Mouse (Mus musculus): ENCODE results near the gene Nfatc2ip.

The Nfatc2ip gene

DNA sequence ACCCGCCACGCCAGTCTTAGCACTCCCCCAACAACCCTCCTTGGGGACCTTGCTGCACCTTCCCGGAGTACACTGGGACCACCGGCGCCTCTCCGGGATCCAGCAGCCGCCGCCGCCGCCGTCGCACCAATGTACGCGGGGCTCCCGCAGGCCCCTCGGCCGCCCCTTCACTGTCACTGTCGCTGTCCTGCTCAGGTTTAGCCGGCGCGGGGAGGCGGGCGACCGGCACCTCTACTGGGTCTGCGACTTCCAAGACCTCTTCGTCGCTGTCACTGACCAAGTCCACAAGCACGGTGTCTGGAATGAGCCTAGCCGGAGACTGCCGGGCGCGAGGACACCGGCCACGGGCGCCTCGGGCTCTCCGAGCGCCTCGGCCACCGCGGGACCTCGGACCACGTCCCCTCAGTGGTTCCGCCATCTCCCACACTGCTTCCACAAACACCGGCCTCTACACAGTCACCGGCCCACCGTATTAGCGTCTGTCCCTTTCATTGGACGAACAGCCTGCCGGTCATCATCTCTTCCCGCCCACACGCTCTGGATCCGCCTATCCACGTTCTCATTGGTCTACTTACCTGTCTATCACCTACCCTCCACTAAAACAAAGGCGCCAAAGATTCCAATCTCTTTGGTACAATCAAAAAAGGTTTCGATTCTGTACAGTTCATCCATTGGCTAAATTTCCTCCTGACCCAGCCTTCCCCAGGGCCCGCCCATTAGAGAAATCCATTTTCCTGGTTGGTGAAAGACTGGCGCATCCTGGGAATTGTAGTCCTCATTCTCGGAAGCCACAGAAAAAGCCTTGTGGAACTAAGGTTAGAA is at the start of gene Nfatc2ip:
Nfatc2ip (minus strand) TSS at position 440 of the 822 bp plus-strand sequence.
- in situ Hi-C loops (cut with MboI; ENCODE audit: low pct_unique_long_range_greater_than_20kb in 1 of 2, low sequenced_read_pairs in 2 of 2, unreplicated experiment in 1 of 2), result no loop called here

DNA sequence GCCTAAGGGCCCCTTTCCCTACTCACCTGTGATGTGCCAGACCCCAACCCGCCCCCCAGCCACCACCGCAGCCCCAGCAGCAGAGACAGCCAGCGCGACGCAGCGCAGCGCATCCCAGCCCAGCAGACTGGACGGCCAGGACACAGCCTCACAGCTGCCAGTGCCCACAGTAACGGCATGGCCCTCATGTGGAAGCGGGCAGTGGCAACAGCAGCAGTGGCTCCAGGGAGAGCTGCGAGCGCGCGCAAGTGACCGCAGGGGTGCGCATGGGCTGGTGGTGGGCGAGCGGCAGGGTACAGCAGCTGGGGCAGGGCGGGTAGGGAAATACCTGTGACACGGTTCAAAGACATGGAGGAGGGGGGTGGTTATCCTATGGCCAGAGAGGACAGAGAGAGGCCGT is 49.7 kb upstream of the Nfatc2ip start:
- in situ Hi-C loops (cut with MboI; ENCODE audit: low pct_unique_long_range_greater_than_20kb in 1 of 2, low sequenced_read_pairs in 2 of 2, unreplicated experiment in 1 of 2), result no loop called here

DNA sequence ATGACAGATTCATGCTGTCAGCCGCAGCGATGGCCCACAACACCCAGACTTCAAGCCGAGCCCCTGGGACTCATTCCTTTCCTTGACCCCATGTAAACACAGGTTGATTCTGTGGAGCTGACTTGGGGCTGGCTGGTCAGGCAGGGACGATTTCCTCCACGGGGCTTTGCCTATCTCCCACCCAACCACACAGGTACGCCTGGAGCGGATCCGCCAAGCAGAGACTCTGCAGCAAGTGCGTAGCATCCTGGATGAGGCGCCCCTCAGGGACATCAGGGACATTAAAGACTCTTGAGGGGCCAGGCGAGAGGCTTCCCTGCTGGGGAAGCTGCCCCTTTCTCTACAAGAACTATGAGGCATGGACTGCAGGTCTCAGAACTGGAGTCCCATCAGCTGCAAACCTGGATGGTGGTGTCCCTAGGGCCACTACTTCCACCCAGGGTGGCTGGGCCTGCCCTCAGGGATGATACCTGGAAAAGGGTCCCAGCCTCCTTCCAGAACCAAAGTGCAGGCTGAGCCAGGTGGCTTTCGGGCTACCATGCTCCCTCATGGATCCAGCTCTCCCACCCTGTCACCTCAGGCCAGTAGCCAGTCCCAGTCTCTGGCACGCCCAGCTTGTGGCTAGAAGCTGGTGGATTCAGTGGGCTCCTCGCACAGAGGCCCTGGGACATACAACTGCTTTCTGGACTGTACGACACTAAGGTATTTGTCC is 48.7 kb upstream of the Nfatc2ip start:
- in situ Hi-C loops (cut with MboI; ENCODE audit: low pct_unique_long_range_greater_than_20kb in 1 of 2, low sequenced_read_pairs in 2 of 2, unreplicated experiment in 1 of 2), result no loop called here

DNA sequence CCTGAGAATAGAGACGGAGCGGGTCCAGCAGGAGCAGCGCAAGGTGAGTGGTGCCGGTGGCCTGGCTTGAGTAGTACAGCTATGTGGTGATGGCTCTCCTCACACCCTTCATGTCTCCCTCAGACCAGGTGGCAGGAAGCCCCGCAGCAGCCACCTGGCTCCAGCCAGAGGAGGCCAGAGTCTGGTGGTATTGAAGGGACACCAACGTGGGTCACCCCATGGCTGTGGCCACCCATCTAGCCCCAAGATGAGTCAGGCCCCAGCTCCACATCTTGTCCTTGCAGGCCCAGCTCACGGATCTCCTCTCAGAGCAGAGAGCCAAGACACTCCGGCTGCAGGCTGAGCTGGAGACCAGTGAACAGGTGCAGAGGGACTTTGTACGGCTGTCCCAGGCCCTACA is 48.0 kb upstream of the Nfatc2ip start:
- in situ Hi-C loops (cut with MboI; ENCODE audit: low pct_unique_long_range_greater_than_20kb in 1 of 2, low sequenced_read_pairs in 2 of 2, unreplicated experiment in 1 of 2), result no loop called here

DNA sequence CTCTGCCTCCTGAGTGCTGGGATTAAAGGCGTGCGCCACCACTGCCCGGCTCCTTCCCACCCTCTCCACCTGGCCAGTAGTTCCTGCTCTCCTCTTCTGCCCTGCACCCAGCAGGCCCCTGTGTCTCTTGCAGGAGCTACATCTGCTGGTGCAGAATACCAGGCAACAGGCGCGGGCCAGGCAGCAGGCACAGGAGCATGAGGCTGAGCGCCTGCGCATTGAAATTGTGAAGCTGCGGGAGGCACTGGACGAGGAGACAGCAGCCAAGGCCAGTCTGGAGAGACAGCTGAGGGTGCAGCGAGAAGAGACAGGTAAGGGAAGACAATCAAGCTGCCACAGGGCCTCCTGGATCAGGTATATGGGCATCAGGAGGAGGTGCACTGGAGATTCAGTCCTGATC is 47.5 kb upstream of the Nfatc2ip start:
- in situ Hi-C loops (cut with MboI; ENCODE audit: low pct_unique_long_range_greater_than_20kb in 1 of 2, low sequenced_read_pairs in 2 of 2, unreplicated experiment in 1 of 2), result no loop called here

DNA sequence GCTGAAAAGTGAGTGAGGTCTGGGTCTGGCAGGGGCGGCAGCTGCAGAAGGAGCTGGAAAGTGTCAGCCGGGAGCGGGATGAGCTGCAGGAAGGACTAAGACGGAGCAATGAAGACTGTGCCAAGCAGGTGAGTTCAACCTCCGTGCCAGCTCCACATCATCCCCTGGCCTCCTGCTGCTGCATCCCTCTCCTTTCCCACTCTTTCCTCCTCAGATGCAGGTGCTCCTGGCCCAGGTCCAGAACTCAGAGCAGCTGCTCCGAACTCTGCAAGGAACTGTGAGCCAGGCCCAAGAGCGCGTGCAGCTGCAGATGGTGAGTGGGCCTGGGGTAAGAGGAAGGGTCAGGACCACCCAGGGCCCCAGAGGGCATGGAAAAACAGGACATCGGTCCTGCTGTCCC is 43.6 kb upstream of the Nfatc2ip start:
- in situ Hi-C loops (cut with MboI; ENCODE audit: low pct_unique_long_range_greater_than_20kb in 1 of 2, low sequenced_read_pairs in 2 of 2, unreplicated experiment in 1 of 2), result no loop called here

DNA sequence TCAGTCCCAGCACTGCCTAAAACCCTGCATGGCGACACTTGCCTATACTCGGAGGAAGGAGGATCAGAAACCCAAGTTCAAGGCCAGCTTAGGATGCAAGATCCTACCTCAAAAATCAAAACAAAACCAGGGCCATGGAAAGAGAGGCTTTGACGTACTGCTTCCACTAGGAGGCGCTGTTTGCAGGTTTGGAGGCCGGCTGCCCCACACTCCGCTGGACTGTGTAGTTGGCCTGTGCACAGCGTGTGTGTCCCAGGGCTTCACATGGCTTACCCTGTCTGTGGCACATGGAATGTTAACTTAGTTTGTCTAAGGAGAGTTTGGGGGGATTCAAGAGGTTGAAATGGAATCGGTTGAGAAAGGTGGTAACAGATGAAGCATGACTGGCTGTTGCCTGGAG is 40.3 kb upstream of the Nfatc2ip start:
- in situ Hi-C loops (cut with MboI; ENCODE audit: low pct_unique_long_range_greater_than_20kb in 1 of 2, low sequenced_read_pairs in 2 of 2, unreplicated experiment in 1 of 2), result no loop called here

DNA sequence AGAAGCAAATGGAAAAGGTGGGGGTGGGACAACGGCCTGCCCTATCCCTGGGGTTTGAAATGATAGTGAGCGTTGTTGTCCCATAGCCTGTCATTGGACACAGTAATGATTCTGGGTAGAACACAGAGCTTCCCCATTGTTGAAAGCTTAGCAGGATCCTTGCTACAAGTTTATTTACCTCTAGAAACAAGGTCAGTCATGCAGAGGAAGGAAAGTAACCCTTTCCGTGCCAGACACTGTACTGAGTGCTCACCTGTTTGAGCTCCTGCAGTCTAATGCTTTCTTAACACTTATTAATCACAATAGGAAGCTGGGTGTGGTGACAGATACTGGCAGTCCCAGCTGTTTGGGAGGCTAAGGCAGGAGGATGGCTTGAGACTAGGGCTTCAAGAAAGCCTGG is 39.3 kb upstream of the Nfatc2ip start:
- in situ Hi-C loops (cut with MboI; ENCODE audit: low pct_unique_long_range_greater_than_20kb in 1 of 2, low sequenced_read_pairs in 2 of 2, unreplicated experiment in 1 of 2), result no loop called here

DNA sequence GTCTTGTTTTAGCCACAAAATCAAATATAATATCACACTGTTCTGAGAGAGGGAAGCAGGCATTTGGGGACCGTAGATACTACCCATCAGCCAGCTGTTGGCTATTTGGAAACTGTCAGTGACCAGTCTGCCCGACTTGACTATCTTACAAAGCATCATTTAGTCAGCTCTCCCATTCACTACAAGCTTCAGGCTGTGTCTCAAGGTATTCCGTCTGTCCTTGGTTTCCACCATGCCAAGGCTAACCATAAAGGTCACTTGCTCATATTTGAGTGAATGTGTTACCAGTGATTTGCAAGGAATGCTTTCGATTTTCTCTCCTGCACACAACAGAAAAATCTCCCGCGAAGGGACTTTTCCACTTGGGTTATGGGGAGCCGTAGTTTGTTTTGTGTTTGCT is 38.2 kb upstream of the Nfatc2ip start:
- in situ Hi-C loops (cut with MboI; ENCODE audit: low pct_unique_long_range_greater_than_20kb in 1 of 2, low sequenced_read_pairs in 2 of 2, unreplicated experiment in 1 of 2), result no loop called here

DNA sequence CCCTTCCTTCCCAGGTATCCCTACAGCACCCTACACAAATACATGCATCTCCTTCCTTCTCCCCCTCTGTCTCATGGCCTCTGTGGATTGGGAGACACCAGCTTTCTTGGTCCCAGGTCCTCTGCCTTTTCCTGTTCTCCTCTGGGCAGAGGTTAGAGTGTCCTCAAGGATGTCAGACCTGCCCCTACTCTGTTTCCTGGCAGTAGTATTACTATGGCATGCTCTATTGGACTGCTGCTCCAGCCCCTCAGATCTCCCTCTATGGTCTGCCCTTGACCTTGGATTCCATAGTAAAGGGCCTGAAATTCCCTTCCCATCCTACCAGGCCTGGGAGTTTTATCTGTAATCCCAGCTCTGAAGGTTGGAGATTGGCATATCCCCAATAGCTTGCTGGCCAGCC is 33.6 kb upstream of the Nfatc2ip start:
- in situ Hi-C loops (cut with MboI; ENCODE audit: low pct_unique_long_range_greater_than_20kb in 1 of 2, low sequenced_read_pairs in 2 of 2, unreplicated experiment in 1 of 2), result no loop called here

DNA sequence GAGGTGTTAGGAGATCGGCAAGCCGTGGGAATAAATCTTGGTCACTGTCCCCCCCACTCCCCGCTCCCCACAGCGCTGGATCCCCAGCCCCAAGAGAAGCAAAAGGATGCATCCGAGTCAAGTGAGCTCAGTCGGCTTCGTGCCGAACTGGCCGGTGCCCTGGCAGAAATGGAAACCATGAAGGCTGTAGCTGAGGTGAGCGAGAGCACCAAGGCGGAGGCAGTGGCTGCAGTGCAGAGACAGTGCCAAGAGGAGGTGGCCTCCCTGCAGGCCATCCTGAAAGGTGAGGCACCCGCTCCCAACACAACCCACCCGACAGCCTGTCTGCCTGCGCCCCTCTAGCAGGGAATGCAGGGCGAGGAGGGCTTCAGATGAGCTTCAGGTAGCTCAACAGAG is 33.0 kb upstream of the Nfatc2ip start:
- in situ Hi-C loops (cut with MboI; ENCODE audit: low pct_unique_long_range_greater_than_20kb in 1 of 2, low sequenced_read_pairs in 2 of 2, unreplicated experiment in 1 of 2), result no loop called here

DNA sequence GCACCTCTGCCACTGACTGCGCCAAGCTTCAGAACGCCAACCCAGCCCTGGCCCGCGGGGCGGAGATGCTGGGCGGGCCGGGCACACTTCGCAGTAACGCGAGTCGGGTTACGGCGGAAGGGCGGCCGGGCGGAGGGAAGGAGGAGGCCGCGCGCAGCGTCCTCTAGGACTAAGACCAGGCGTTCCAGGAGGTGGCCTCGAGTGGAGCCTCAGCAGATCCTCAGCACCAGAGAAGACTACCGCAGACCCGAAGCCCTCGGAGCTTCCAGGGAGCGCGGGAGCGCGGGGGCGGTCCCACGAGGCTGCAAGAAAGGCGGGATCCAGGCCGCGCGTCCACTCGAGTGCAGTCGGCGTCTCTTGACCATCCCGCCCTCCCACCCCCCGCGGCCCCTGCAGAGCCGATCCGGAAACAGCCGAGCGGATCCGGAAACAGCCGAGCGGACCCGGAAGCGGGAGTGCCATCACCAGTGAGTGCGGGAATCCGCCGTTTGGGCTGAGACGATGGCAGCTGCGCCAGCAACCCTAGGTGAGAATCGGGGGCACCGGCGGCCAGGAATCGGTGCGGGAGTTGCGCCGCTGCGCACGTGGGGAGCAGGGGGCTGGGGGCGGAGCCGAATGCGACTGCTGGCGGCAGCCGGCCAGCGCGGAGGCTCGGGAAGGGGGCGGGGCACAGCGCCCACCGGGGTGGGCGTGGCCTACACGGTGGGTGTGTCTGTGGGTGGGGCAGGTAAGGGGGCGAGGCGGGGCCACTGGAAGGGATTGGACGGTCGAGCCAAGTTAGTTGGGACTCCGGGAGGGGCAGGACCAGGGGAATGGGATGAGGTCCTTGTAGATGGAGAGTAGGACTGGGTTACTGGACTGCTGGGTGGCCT is 32.3 kb upstream of the Nfatc2ip start, which contains the start of gene Rabep2:
Rabep2 (plus strand) TSS at position 129 of the 872 bp plus-strand sequence.
- in situ Hi-C loops (cut with MboI; ENCODE audit: low pct_unique_long_range_greater_than_20kb in 1 of 2, low sequenced_read_pairs in 2 of 2, unreplicated experiment in 1 of 2), result no loop called here

DNA sequence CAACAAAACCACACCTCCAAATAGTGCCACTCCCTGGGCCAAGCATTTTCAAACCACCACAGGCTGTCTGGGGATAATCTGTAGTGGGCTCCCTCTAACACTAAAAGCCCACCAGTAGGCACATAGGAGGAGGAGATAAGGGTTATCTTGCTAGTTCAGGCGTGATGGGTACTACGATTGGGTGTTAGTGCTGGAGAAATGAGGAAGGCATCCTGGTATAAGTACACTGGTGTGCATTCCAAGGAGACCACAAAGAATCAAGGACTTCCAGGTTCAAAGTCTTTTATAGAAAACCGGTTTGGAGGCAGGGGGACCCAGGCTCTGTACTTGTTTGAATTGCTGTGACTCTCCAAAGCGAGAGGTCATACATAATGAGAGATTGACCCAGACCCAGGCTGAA is 31.6 kb upstream of the Nfatc2ip start:
- in situ Hi-C loops (cut with MboI; ENCODE audit: low pct_unique_long_range_greater_than_20kb in 1 of 2, low sequenced_read_pairs in 2 of 2, unreplicated experiment in 1 of 2), result no loop called here

DNA sequence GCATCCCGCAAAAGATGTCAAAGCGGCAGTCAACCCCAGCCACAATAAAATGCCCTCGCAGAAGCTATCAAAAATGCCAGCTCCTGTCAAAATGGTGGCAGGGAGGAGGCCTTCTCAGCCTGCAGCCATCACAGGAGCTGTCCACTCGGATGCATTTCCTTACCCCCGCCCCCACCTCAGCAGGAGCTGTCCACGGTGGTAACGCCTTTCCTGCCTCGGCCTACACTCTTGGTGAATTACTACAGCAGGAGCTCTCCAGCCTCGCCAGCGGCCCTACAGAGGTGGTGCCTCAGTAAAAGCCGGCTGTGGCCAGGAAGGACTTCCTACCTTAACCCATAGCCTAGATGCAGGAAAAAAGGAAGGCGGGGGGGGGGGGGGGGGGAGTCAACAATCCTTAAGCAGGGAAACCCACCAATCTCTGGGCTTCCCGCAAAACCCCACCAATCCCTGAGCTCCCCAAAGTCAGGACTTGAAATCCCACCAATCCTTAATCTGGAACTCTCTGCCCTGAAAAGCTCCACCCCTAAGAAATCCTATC is 30.9 kb upstream of the Nfatc2ip start:
- in situ Hi-C loops (cut with MboI; ENCODE audit: low pct_unique_long_range_greater_than_20kb in 1 of 2, low sequenced_read_pairs in 2 of 2, unreplicated experiment in 1 of 2), result no loop called here

DNA sequence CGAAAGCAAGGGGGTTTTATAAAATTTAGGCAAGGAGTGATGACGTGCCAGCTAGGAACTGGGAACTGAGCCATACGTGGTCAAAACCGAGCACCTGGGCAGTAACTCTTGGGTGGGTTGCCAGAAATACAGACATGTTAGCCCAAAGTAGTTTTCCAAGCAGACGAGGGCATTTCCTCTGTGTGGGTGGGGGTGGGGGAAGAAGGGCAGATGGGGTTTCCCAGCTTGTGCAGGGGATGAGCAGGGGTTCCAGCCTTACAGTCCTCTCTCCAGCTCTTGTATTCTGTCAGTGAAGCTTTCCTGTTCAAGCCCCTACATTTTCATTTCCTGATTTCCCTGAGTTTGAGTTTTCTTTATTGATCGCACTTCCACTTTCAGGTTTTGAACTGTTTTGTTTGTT is 27.6 kb upstream of the Nfatc2ip start:
- in situ Hi-C loops (cut with MboI; ENCODE audit: low pct_unique_long_range_greater_than_20kb in 1 of 2, low sequenced_read_pairs in 2 of 2, unreplicated experiment in 1 of 2), result no loop called here

DNA sequence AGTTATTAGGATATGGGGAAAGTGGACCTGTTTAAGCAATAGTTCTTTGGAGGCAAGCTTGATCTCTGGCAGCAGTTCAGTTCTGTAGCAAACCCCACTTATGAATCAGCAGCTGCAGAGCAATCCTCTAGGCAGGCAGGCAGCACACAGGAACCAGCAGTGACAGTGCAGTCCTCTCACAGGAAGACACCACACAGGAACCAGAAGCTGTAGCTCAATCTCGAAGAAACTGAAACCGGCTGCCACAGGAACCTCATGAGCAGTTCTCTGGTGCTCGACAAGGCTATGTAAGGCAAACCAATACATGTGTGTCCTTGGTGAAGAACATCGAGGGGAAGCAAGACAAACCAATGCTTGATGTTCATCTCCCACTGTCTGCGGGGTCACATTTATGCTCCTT is 25.2 kb upstream of the Nfatc2ip start:
- in situ Hi-C loops (cut with MboI; ENCODE audit: low pct_unique_long_range_greater_than_20kb in 1 of 2, low sequenced_read_pairs in 2 of 2, unreplicated experiment in 1 of 2), result no loop called here

DNA sequence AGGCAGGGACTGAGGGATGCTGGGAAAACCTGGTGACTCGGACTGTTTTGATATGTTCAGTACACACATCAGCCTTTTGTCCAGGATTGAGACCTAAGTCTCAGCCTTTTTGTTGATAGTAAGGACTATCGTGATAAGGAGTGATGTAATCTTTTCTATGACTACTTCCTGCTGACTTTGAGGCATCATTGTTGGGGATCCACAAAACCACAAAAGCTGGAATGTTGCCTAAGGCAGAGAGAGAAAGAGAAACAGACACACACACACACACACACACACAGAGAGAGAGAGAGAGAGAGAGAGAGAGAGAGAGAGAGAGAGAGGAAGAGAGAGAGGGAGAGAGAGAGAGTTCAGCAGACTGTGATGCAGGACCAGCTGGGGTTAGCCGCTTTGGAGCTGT is 22.0 kb upstream of the Nfatc2ip start:
- in situ Hi-C loops (cut with MboI; ENCODE audit: low pct_unique_long_range_greater_than_20kb in 1 of 2, low sequenced_read_pairs in 2 of 2, unreplicated experiment in 1 of 2), result no loop called here

DNA sequence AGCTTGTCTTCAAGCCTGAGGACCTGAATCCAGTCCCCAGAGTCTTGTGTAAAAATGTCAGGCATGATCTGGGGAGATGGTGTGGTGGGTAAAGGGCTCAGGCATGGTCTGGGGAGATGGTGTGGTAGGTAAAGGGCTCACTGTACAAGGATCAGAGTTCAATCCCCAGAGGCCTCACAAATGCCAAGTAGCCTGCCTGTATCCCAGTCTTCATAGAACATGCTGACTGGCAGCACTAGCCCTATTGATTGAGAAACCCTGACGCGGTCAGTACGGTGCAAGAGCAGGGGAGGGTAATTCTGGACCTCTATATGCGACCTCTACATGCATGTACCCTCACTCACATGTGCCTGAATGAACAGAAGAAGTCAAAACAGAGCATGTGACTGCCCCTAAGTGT is 21.1 kb upstream of the Nfatc2ip start:
- in situ Hi-C loops (cut with MboI; ENCODE audit: low pct_unique_long_range_greater_than_20kb in 1 of 2, low sequenced_read_pairs in 2 of 2, unreplicated experiment in 1 of 2), result no loop called here

DNA sequence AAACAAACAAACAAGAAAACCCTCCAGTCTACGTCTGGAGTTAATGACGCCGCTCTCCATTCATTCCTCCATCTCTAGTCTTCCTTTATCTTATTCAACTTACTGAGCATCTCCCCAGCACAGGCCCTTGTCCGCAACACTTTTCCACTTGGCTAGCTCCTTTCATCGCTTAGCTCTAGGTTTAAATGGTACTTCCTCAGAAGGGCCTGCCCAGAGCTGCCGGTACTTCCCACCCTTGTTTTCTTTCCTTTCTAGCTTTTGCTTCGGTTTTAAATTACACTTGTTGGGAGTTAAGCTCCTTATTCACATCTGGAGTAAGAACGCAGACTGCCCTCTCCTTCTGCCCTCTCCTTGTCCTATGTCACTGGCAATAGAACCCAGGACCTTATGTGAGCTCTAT is 20.5 kb upstream of the Nfatc2ip start:
- in situ Hi-C loops (cut with MboI; ENCODE audit: low pct_unique_long_range_greater_than_20kb in 1 of 2, low sequenced_read_pairs in 2 of 2, unreplicated experiment in 1 of 2), result no loop called here

Data from mouse embryonic stem cell (cell line).